Mouse (Mus musculus) midbrain, embryonic 14.5 days (tissue): ENCODE results near the gene Tpm1. TPM values are rescaled to one million over a fixed set of nuclear protein-coding genes. Genes with fewer than 3 reads are reported as not detected.

Source experiments
- ATAC-seq: fragments of 200-750 bp; cut with Nextera tagmentation; 2 replicates; pipeline ENCODE4 v1.8.0; 2017; ENCODE audit warnings: moderate number of reproducible peaks, moderate library complexity; ENCODE audit not compliant: low FRiP score, low TSS enrichment
- DNase-seq: peaks from one replicate; pipeline ENCODE4 v3.0.0-alpha.2; 2015
- H3K27ac ChIP-seq: fragments of 300-500 bp; sonication (generic); replicated peaks from 2 replicates; pipeline ENCODE4 v1.5.1; 2014; ENCODE audit warnings: mild to moderate bottlenecking, low read depth, low read length, moderate library complexity
- H3K27me3 ChIP-seq: fragments of 300-500 bp; sonication (generic); 2 replicates; pipeline ENCODE4 v1.6.1; 2014; ENCODE audit warnings: low read length, control low read depth, mixed read lengths; ENCODE audit not compliant: control insufficient read depth, insufficient read depth
- H3K36me3 ChIP-seq: fragments of 300-500 bp; sonication (generic); 2 replicates; pipeline ENCODE4 v1.6.1; 2014; ENCODE audit warnings: low read length, control low read depth; ENCODE audit not compliant: control insufficient read depth, insufficient read depth
- H3K4me1 ChIP-seq: fragments of 300-500 bp; sonication (generic); 2 replicates; pipeline ENCODE4 v1.6.1; 2014; ENCODE audit warnings: mild to moderate bottlenecking, antibody characterized with exemption, low read length, control low read depth; ENCODE audit not compliant: control insufficient read depth, insufficient read depth
- H3K4me2 ChIP-seq: fragments of 300-500 bp; sonication (generic); 2 replicates; pipeline ENCODE4 v1.6.1; 2014; ENCODE audit warnings: mild to moderate bottlenecking, low read length, moderate library complexity
- H3K4me3 ChIP-seq: fragments of 300-500 bp; sonication (generic); replicated peaks from 2 replicates; pipeline ENCODE4 v1.5.1; 2014; ENCODE audit warnings: low read depth, low read length
- H3K9ac ChIP-seq: fragments of 300-500 bp; sonication (generic); replicated peaks from 2 replicates; pipeline ENCODE4 v1.6.1; 2014; ENCODE audit warnings: mild to moderate bottlenecking, low read length, moderate library complexity
- H3K9me3 ChIP-seq: fragments of 300-500 bp; sonication (generic); 2 replicates; pipeline ENCODE4 v1.6.1; 2016; ENCODE audit warnings: low read length, control low read depth, mixed read lengths; ENCODE audit not compliant: control insufficient read depth
- WGBS: fragments of 180-500 bp; shearing (Covaris S2); extraction: QIAGEN DNeasy Blood & Tissue Kit; methylation state at CpG from one replicate; pipeline ENCODE4 v1.1.7; 2014; 5-methylcytosine and 5-hydroxymethylcytosine counted together
- polyA plus RNA-seq: library from polyadenylated mRNA; unstranded; fragments of >200 nt; fragmentation: Nextera tagmentation; extraction: Ambion mirVana; gene quantifications from 2 replicates; pipeline ENCODE4 v1.2.1, GENCODE M21; 2014

Tpm1 gene
- polyA plus RNA-seq, 1 experiment from 2014 or later = 124 TPM

- H3K4me2 ChIP-seq = no peak overlapping the region
- DNase-seq (peak; percentile 28), ATAC-seq (no peak)
- 72% methylated on average over 11 of the region's 11 CpGs for WGBS
- H3K36me3 ChIP-seq = no peaks in the 10 kb centered on the region
- no peak overlapping the region for H3K4me3 ChIP-seq
- no peaks in the 10 kb centered on the region for H3K9me3 ChIP-seq
- H3K4me1 ChIP-seq = no peaks in the 10 kb centered on the region
- H3K27me3 ChIP-seq = no peaks in the 10 kb centered on the region
- no peak overlapping the region; the same call in 1 of the 2 replicates for H3K9ac ChIP-seq
- H3K27ac ChIP-seq = no peak overlapping the region
Measured at GRCm38 (mm10) chr9:67005161-67005742, 44.0 kb downstream of the Tpm1 start.

DNA sequence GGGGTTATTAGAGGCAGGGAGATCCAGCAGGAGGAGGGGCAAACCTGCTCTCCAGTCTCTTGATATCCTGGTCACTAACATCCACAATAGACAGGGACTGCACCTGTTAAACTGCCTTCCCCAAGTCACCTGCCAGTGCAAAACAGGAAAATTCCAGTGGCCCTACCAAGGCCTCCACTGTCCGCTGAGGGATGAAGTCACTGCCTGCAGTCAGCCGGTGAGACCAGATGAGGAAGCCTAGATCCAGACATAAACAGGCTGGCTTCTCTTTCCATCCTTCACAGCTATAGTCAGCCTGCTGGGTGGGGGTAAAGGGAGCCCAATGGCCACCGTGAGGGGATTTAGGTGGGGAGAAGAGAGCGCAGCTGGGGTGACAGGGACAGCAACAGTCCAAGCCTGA, 45.5 kb downstream of the Tpm1 start:
- no peak for ATAC-seq
- H3K9ac ChIP-seq = no peak overlapping the region
- H3K4me3 ChIP-seq = no peak overlapping the region

DNA sequence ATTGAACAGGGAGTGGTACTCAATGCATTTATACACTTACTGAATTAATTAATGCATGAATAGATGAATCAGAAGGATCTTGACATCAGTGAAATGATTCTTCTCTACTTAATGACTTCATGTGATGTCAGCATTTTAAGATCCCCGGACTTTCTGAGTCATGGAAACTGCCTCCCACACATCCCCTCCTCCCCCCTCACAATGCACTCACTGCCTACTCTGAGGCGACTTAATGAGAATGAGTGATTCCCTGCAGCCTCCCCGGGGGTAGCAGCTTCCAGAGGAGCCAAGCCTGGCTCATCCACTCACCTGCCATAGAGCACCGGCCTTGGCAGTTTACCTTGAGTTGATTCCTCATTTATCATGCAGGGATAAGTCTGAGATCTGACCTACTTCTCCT, 46.0 kb downstream of the Tpm1 start:
- no peak overlapping the region for H3K9ac ChIP-seq
- no peaks in the 10 kb centered on the region for H3K36me3 ChIP-seq
- DNase-seq (no peak), ATAC-seq (no peak)
- WGBS = 26% methylated on average over 4 of the region's 4 CpGs
- no peak overlapping the region for H3K4me3 ChIP-seq
- H3K27me3 ChIP-seq = no peaks in the 10 kb centered on the region
- H3K27ac ChIP-seq = no peak overlapping the region
- no peak overlapping the region for H3K4me2 ChIP-seq
- H3K9me3 ChIP-seq = no peaks in the 10 kb centered on the region
- no peaks in the 10 kb centered on the region for H3K4me1 ChIP-seq

More for the DNA sequence above, 45.5 kb downstream of the Tpm1 start:
- WGBS = 52% methylated on average over 4 of the region's 4 CpGs
- Histone ChIP-seq H3K4me2 (no peak overlapping the region), H3K27me3 (no peaks in the 10 kb centered on the region), H3K9me3 (no peaks in the 10 kb centered on the region), H3K4me1 (no peaks in the 10 kb centered on the region), H3K36me3 (no peaks in the 10 kb centered on the region), H3K27ac (no peak overlapping the region)
- DNase-seq = no peak

DNA sequence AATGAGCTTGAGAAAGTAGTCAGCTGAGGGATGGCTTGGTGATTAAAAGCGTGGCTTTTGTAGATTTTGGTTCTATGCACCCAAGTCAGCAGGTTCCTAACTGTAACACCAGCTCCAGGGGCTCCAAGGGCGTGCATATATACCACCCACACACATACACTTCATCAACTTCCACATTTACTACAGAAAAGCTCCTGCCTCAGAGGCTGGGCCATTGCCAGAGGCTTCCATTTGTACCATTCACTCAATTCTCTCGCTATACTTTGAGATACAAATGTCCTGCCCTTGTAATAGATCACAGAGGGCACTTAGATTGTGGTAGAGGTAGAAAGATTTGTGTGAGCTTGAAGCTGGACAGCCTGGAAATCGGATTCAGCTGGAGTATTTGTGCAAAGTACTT, 47.7 kb downstream of the Tpm1 start:
- WGBS = 84% methylated on average over 4 of the region's 4 CpGs
- ATAC-seq (no peak), DNase-seq (no peak)
- Histone ChIP-seq H3K9me3 (no peaks in the 10 kb centered on the region), H3K27me3 (no peaks in the 10 kb centered on the region), H3K4me2 (no peak overlapping the region), H3K36me3 (no peaks in the 10 kb centered on the region), H3K27ac (no peak overlapping the region), H3K9ac (no peak overlapping the region), H3K4me3 (no peak overlapping the region), H3K4me1 (no peaks in the 10 kb centered on the region)

DNA sequence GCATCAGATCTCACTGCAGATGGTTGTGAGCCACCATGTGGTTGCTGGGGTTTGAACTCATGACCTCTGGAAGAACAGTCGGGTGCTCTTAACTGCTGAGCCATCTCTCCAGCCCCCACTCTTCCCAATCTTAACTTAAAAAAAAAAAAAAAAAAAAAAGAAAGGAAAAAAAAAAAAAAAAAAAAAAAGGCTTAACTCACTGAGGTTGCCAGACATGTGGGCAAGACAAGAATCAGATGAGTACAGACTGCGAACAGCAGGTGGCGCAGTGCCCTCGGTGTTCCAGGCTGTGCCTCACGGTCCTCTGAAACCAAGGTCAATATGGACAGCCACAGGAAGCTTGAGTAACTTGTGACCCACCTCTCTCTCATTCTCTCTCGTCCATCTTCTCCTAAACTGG, 48.2 kb downstream of the Tpm1 start:
- Histone ChIP-seq H3K4me2 (no peak overlapping the region), H3K9me3 (no peaks in the 10 kb centered on the region), H3K4me1 (no peaks in the 10 kb centered on the region), H3K9ac (no peak overlapping the region), H3K27ac (no peak overlapping the region), H3K4me3 (no peak overlapping the region), H3K36me3 (no peaks in the 10 kb centered on the region), H3K27me3 (no peaks in the 10 kb centered on the region)
- DNase-seq = peak; percentile 89
- ATAC-seq = no peak; the same call in 1 of the 2 replicates
- WGBS = 7% methylated on average over 6 of the region's 6 CpGs

DNA sequence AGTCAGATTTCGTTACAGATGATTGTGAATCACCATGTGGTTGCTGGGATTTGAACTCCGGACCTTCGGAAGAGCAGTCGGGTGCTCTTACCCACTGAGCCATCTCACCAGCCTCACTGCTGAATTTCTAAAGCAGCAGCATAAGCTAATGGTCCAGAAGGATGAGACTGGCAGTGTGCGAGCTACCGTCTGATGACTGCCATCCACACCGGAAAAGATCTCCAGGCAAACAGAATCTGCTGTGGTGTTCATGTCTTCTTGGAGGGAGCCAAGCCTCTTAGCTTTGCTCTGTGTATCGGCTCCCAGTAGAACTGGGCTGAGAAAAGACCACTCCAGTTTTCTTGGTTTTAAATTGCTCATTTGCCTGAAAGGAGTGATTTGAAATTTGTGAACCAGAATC, 49.5 kb downstream of the Tpm1 start:
- H3K4me1 ChIP-seq = no peaks in the 10 kb centered on the region
- no peak overlapping the region for H3K4me3 ChIP-seq
- DNase-seq (no peak), ATAC-seq (no peak)
- no peaks in the 10 kb centered on the region for H3K27me3 ChIP-seq
- H3K9me3 ChIP-seq = no peaks in the 10 kb centered on the region
- H3K9ac ChIP-seq = no peak overlapping the region
- no peak overlapping the region for H3K27ac ChIP-seq
- no peak overlapping the region for H3K4me2 ChIP-seq
- H3K36me3 ChIP-seq = no peaks in the 10 kb centered on the region
- 94% methylated on average over 8 of the region's 8 CpGs for WGBS

GRCm38 (mm10) chr9:66991750-66992410, 57.3 kb downstream of the Tpm1 start:
- ATAC-seq = no peak
- Histone ChIP-seq H3K27me3 (no peaks in the 10 kb centered on the region), H3K4me3 (no peak overlapping the region), H3K9ac (no peak overlapping the region), H3K9me3 (no peaks in the 10 kb centered on the region), H3K4me1 (no peaks in the 10 kb centered on the region), H3K4me2 (no peak overlapping the region), H3K27ac (no peak overlapping the region), H3K36me3 (no peaks in the 10 kb centered on the region)
- DNase-seq = no peak
- WGBS = 83% methylated on average over 8 of the region's 8 CpGs

- no peak overlapping the region for H3K9ac ChIP-seq
- DNase-seq = no peak
- H3K4me1 ChIP-seq = no peaks in the 10 kb centered on the region
- H3K36me3 ChIP-seq = no peaks in the 10 kb centered on the region
- H3K27me3 ChIP-seq = no peaks in the 10 kb centered on the region
- no peak overlapping the region for H3K4me2 ChIP-seq
- no peak for ATAC-seq
- H3K27ac ChIP-seq = no peak overlapping the region
- 64% methylated on average over 9 of the region's 9 CpGs for WGBS
- H3K9me3 ChIP-seq = no peaks in the 10 kb centered on the region
- H3K4me3 ChIP-seq = no peak overlapping the region
Measured at GRCm38 (mm10) chr9:66991021-66991749, 58.0 kb downstream of the Tpm1 start.

DNA sequence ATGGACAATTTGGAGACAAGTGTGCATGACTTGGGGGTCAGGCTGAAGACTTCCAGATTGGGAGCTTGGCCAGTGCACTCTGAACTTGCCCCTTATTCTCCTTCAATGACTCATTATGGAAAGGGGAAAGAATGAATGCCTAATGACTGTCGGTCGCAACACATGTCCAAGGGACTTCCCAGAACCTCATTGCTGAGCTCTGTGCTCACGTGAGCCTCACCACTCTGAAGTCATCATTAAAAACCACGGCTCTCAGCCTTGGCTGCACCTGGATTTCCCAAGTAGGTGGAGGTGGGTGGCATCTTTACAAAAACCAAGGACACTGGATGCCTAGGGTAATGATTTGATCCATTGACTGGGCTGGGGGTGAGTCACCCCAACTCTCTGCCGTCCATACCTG, 59.2 kb downstream of the Tpm1 start:
- no peak for DNase-seq
- ATAC-seq = no peak
- Histone ChIP-seq H3K27me3 (no peaks in the 10 kb centered on the region), H3K27ac (no peak overlapping the region), H3K4me1 (no peaks in the 10 kb centered on the region), H3K4me2 (no peak overlapping the region), H3K9me3 (no peaks in the 10 kb centered on the region), H3K9ac (no peak overlapping the region), H3K4me3 (no peak overlapping the region), H3K36me3 (no peaks in the 10 kb centered on the region)
- 91% methylated on average over 5 of the region's 5 CpGs for WGBS
